Mouse (Mus musculus): ENCODE results near the gene Tspan17. TPM values are rescaled to one million over a fixed set of nuclear protein-coding genes. Genes with fewer than 3 reads are reported as not detected.

The Tspan17 gene
- polyA plus RNA-seq, 1 experiment from 2014 or later, result 8.7 TPM

GRCm38 (mm10) chr13:54789561-54790397 is 602 bp downstream of the Tspan17 start:
- WGBS, result under 1% methylated on average over 38 of the region's 38 CpGs
- Histone ChIP-seq H3K4me3 (ENCODE audit: low read depth, low read length) (peak overlapping the region; percentile 58), H3K9ac (peak overlapping the region; percentile 44), H3K27me3 (ENCODE audit: insufficient read depth, low read length) (peaks cover 11% of the 10 kb centered on the region; the same call in 1 of the 2 replicates), H3K4me1 (ENCODE audit: insufficient read depth) (no peaks in the 10 kb centered on the region; the same call in 1 of the 2 replicates), H3K27ac (ENCODE audit: low read depth) (no peak overlapping the region), H3K36me3 (ENCODE audit: insufficient read depth) (no peaks in the 10 kb centered on the region), H3K4me2 (peak overlapping the region; percentile 98), H3K9me3 (ENCODE audit: low read depth, low read length) (no peaks in the 10 kb centered on the region)
- ATAC-seq (ENCODE audit: insufficient read depth), result peak; percentile 67
- no peak for TF ChIP-seq CTCF (IDR thresholded peaks at IDR 0.05; ENCODE audit: low read depth)
- peak; percentile 57 for DNase-seq

DNA sequence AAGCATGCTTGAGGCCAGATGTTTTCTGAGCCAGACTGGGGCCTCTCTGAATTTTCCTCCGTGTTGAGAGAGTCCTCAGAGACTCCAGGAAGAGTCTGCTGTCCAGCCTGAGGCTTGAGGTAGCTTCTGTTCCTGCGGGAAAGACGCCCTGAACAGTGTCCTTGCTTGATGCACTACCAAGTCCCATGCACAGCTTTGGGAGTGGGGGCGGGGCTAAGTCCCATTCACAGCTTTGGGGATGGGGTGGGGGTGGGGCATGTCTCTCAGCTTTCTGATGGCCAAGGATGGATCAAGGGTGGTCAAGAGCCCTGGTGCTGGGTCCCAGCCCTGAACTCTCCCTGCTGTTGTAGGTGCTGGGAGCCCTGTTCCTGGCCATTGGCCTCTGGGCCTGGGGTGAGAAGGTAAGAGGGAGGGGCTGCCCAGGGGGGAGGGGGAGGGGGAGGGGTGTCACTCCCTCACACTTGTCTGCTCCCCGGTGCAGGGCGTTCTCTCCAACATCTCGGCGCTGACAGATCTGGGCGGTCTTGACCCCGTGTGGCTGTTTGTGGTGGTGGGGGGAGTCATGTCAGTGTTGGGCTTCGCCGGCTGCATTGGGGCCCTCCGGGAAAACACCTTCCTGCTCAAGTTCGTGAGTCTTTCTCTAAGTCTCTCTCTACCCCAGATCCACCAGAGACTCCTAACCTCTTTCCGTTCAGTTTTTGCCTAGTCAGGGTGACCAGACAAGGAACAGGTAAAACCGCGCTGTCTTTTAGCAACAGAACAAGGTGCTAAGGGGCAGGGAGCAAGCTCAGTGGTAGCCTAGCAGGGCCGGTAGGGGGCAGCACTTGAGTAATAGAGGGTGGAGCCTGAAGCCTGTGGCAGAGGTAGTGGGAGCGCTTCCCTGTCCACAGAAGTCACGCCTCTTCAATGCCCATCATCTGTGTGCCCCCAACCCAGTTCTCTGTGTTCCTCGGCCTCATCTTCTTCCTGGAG is 3.4 kb downstream of the Tspan17 start:
- H3K4me3 ChIP-seq (ENCODE audit: low read depth, low read length), result no peak overlapping the region
- ATAC-seq (ENCODE audit: insufficient read depth), result no peak
- H3K4me1 ChIP-seq (ENCODE audit: insufficient read depth), result no peaks in the 10 kb centered on the region; the same call in 1 of the 2 replicates
- H3K27ac ChIP-seq (ENCODE audit: low read depth), result no peak overlapping the region
- H3K36me3 ChIP-seq (ENCODE audit: insufficient read depth), result no peaks in the 10 kb centered on the region
- H3K4me2 ChIP-seq, result no peak overlapping the region
- no peaks in the 10 kb centered on the region for H3K9me3 ChIP-seq (ENCODE audit: low read depth, low read length)
- peak; percentile 42; the same call in 1 of the 2 replicates for TF ChIP-seq CTCF (IDR thresholded peaks at IDR 0.05; ENCODE audit: low read depth)
- H3K27me3 ChIP-seq (ENCODE audit: insufficient read depth, low read length), result peaks cover 11% of the 10 kb centered on the region; the same call in 1 of the 2 replicates
- no peak overlapping the region for H3K9ac ChIP-seq
- DNase-seq, result peak; percentile 34
- WGBS, result 13% methylated on average over 21 of the region's 21 CpGs

- Histone ChIP-seq H3K4me3 (ENCODE audit: low read depth, low read length) (no peak overlapping the region), H3K4me2 (no peak overlapping the region), H3K36me3 (ENCODE audit: insufficient read depth) (no peaks in the 10 kb centered on the region), H3K9me3 (ENCODE audit: low read depth, low read length) (no peaks in the 10 kb centered on the region), H3K27me3 (ENCODE audit: insufficient read depth, low read length) (peaks cover 11% of the 10 kb centered on the region; the same call in 1 of the 2 replicates), H3K4me1 (ENCODE audit: insufficient read depth) (no peaks in the 10 kb centered on the region), H3K27ac (ENCODE audit: low read depth) (no peak overlapping the region), H3K9ac (no peak overlapping the region)
- ATAC-seq (ENCODE audit: insufficient read depth) (no peak), DNase-seq (no peak)
- no peak for TF ChIP-seq CTCF (IDR thresholded peaks at IDR 0.05; ENCODE audit: low read depth)
- WGBS, result 61% methylated on average over 16 of the region's 16 CpGs
These were observed 4.9 kb downstream of the Tspan17 start for GRCm38 (mm10) chr13:54794002-54794577.

- Histone ChIP-seq H3K4me1 (ENCODE audit: insufficient read depth) (no peaks in the 10 kb centered on the region), H3K9me3 (ENCODE audit: low read depth, low read length) (no peaks in the 10 kb centered on the region), H3K4me2 (no peak overlapping the region), H3K9ac (no peak overlapping the region), H3K27me3 (ENCODE audit: insufficient read depth, low read length) (peaks cover 11% of the 10 kb centered on the region; the same call in 1 of the 2 replicates), H3K36me3 (ENCODE audit: insufficient read depth) (no peaks in the 10 kb centered on the region), H3K27ac (ENCODE audit: low read depth) (no peak overlapping the region), H3K4me3 (ENCODE audit: low read depth, low read length) (no peak overlapping the region)
- WGBS, result 43% methylated on average over 5 of the region's 5 CpGs
- ATAC-seq (ENCODE audit: insufficient read depth) (no peak), DNase-seq (peak; percentile 17)
- peak; percentile 58 for TF ChIP-seq CTCF (IDR thresholded peaks at IDR 0.05; ENCODE audit: low read depth)
These were observed 5.7 kb downstream of the Tspan17 start for GRCm38 (mm10) chr13:54794843-54795242.

- H3K36me3 ChIP-seq (ENCODE audit: insufficient read depth), result no peaks in the 10 kb centered on the region
- no peak overlapping the region for H3K4me2 ChIP-seq
- no peak overlapping the region for H3K27ac ChIP-seq (ENCODE audit: low read depth)
- WGBS, result 35% methylated on average over 4 of the region's 4 CpGs
- no peak overlapping the region for H3K4me3 ChIP-seq (ENCODE audit: low read depth, low read length)
- peak; percentile 97 for TF ChIP-seq CTCF (IDR thresholded peaks at IDR 0.05; ENCODE audit: low read depth)
- H3K9me3 ChIP-seq (ENCODE audit: low read depth, low read length), result no peaks in the 10 kb centered on the region
- H3K9ac ChIP-seq, result no peak overlapping the region
- DNase-seq (peak; percentile 81), ATAC-seq (ENCODE audit: insufficient read depth) (no peak)
- no peaks in the 10 kb centered on the region for H3K4me1 ChIP-seq (ENCODE audit: insufficient read depth)
- no peaks in the 10 kb centered on the region for H3K27me3 ChIP-seq (ENCODE audit: insufficient read depth, low read length)
These were observed 8.2 kb downstream of the Tspan17 start for GRCm38 (mm10) chr13:54797356-54797755.

DNA sequence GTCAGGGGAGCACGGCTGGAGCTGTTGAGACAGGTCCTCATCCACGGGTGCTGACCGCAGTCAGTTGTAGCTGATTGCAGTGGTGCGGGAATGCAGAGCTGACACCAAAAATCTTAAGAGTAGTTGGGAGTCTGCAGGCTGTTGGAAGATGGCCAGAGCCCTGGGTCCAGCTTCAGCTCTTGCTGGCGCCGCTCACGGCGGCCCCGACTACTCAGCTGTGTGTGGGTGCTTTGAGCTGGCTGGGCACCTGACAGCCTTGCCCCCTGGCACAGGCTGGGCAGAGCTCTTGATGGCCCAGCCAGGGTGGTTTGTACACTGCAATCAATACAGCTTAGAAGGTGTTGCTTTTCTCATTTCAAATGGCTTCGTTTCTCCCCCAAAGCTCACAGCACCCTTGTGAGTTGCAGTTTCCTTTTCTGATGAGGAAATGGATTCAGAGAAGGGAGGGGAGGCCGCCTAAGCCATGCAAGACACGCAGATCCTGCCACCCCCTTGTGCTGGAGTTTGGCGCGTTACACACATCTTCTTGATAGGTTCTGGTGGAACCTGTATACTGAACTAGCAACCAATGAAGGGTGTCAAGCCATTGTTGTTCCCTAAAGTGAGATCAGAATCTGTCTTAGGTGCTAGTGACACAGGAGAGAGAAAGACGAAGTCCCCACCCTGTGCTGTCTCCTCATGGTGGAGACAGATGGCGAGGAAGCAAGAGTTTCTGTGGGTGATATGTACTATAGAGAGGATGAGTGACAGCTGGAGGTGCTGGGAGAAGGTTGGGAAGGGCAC is 8.9 kb downstream of the Tspan17 start:
- Histone ChIP-seq H3K9ac (no peak overlapping the region), H3K4me3 (ENCODE audit: low read depth, low read length) (no peak overlapping the region), H3K27me3 (ENCODE audit: insufficient read depth, low read length) (no peaks in the 10 kb centered on the region), H3K9me3 (ENCODE audit: low read depth, low read length) (no peaks in the 10 kb centered on the region), H3K27ac (ENCODE audit: low read depth) (no peak overlapping the region), H3K4me2 (no peak overlapping the region), H3K36me3 (ENCODE audit: insufficient read depth) (no peaks in the 10 kb centered on the region), H3K4me1 (ENCODE audit: insufficient read depth) (no peaks in the 10 kb centered on the region)
- no peak for DNase-seq
- ATAC-seq (ENCODE audit: insufficient read depth), result no peak
- 73% methylated on average over 16 of the region's 16 CpGs for WGBS
- no peak for TF ChIP-seq CTCF (IDR thresholded peaks at IDR 0.05; ENCODE audit: low read depth)
